Mouse (Mus musculus) olfactory bulb, adult 2 months (tissue): ENCODE data around the gene Mid1.
"Not testable (repeated sequence)": the region's sequence is repeated elsewhere in the genome, so short reads cannot be mapped to it uniquely, and the experiment has no call there.

Experiments
- CTCF ChIP-seq: fragments of 200-500 bp; IDR thresholded peaks from 2 replicates; pipeline ENCODE4 v1.5.1; 2012; ENCODE audit warnings: low read depth, mild to moderate bottlenecking, low read length, moderate library complexity; ENCODE audit not compliant: insufficient read depth
- POLR2A ChIP-seq: fragments of 200-500 bp; IDR thresholded peaks from 2 replicates; pipeline ENCODE4 v1.6.1; 2012; ENCODE audit warnings: mild to moderate bottlenecking, low read depth, low read length, moderate library complexity; ENCODE audit not compliant: insufficient read depth

GRCm38 (mm10) chrX:169997456-169997853, 312.5 kb downstream of the Mid1 start:
- TF ChIP-seq POLR2A, CTCF: not testable (repeated sequence)
